Mouse (Mus musculus) forebrain, embryonic 11.5 days (tissue): ENCODE data around the gene Cacna1d. TPM values are rescaled to one million over a fixed set of nuclear protein-coding genes. Genes with fewer than 3 reads are reported as not detected.
A peak's percentile ranks its signal among the peaks of the same experiment; 100 is the strongest.

ENCODE experiments used
- ATAC-seq: fragments of 200-750 bp; cut with Nextera tagmentation; replicated peaks from 2 replicates; pipeline ENCODE4 v1.8.0; 2017; ENCODE audit warnings: moderate TSS enrichment; ENCODE audit not compliant: low FRiP score
- DNase-seq: peaks from one replicate; pipeline ENCODE4 v3.0.0-alpha.2; 2017; ENCODE audit warnings: low spot score
- H3K27ac ChIP-seq: fragments of 300-500 bp; sonication (generic); 2 replicates; pipeline ENCODE4 v1.5.1; 2014; ENCODE audit warnings: low read depth, low read length
- H3K27me3 ChIP-seq: fragments of 300-500 bp; sonication (generic); 2 replicates; pipeline ENCODE4 v1.6.1; 2014; ENCODE audit warnings: mild to moderate bottlenecking, low read length, mixed read lengths; ENCODE audit not compliant: control insufficient read depth, insufficient read depth
- H3K36me3 ChIP-seq: fragments of 300-500 bp; sonication (generic); 2 replicates; pipeline ENCODE4 v1.6.1; 2014; ENCODE audit warnings: mild to moderate bottlenecking, low read length, moderate library complexity, mixed read lengths; ENCODE audit not compliant: control insufficient read depth, insufficient read depth
- H3K4me1 ChIP-seq: fragments of 300-500 bp; sonication (generic); replicated peaks from 2 replicates; pipeline ENCODE4 v1.6.1; 2014; ENCODE audit warnings: low read length, mixed read lengths; ENCODE audit not compliant: control insufficient read depth, insufficient read depth
- H3K4me2 ChIP-seq: fragments of 300-500 bp; sonication (generic); 2 replicates; pipeline ENCODE4 v1.6.1; 2014; ENCODE audit warnings: low read depth, mild to moderate bottlenecking, low read length, moderate library complexity, mixed read lengths; ENCODE audit not compliant: severe bottlenecking
- H3K4me3 ChIP-seq: fragments of 300-500 bp; sonication (generic); 2 replicates; pipeline ENCODE4 v1.5.1; 2014; ENCODE audit warnings: low read depth, low read length
- H3K9ac ChIP-seq: fragments of 300-500 bp; sonication (generic); 2 replicates; pipeline ENCODE4 v1.6.1; 2014; ENCODE audit warnings: low read length
- H3K9me3 ChIP-seq: fragments of 300-500 bp; sonication (generic); 2 replicates; pipeline ENCODE4 v1.6.1; 2016; ENCODE audit warnings: low read length, mixed read lengths; ENCODE audit not compliant: control insufficient read depth
- WGBS: fragments of 180-500 bp; shearing (Covaris S2); extraction: QIAGEN DNeasy Blood & Tissue Kit; methylation state at CpG from one replicate; pipeline ENCODE4 v1.1.7; 2014; 5-methylcytosine and 5-hydroxymethylcytosine counted together
- polyA plus RNA-seq: library from polyadenylated mRNA; unstranded; fragments of >200 nt; fragmentation: Nextera tagmentation; extraction: Ambion mirVana; gene quantifications from 2 replicates; pipeline ENCODE4 v1.2.1, GENCODE M21; 2014

Gene Cacna1d
- polyA plus RNA-seq, 1 experiment from 2014 or later, result 1.8 TPM

GRCm38 (mm10) chr14:30344948-30345865 is 146.0 kb downstream of the Cacna1d start:
- Histone ChIP-seq H3K4me2 (no peak overlapping the region), H3K27me3 (no peaks in the 10 kb centered on the region; the same call in 1 of the 2 replicates), H3K4me3 (no peak overlapping the region), H3K9ac (no peak overlapping the region), H3K9me3 (no peaks in the 10 kb centered on the region), H3K4me1 (no peaks in the 10 kb centered on the region), H3K27ac (no peak overlapping the region), H3K36me3 (no peaks in the 10 kb centered on the region)
- WGBS, result 87% methylated on average over 8 of the region's 8 CpGs
- DNase-seq, result no peak
- no peak for ATAC-seq

- Histone ChIP-seq H3K36me3 (no peaks in the 10 kb centered on the region), H3K4me3 (no peak overlapping the region), H3K4me2 (no peak overlapping the region), H3K4me1 (no peaks in the 10 kb centered on the region), H3K27ac (no peak overlapping the region), H3K27me3 (no peaks in the 10 kb centered on the region), H3K9ac (no peak overlapping the region), H3K9me3 (no peaks in the 10 kb centered on the region)
- 90% methylated on average over 7 of the region's 7 CpGs for WGBS
- no peak for ATAC-seq
- DNase-seq, result peak; percentile 34
Observed at GRCm38 (mm10) chr14:30343740-30344139, 147.5 kb downstream of the Cacna1d start.

- WGBS, result 90% methylated on average over 12 of the region's 12 CpGs
- Histone ChIP-seq H3K9ac (no peak overlapping the region), H3K4me2 (no peak overlapping the region), H3K4me1 (no peaks in the 10 kb centered on the region), H3K4me3 (no peak overlapping the region), H3K36me3 (no peaks in the 10 kb centered on the region), H3K27me3 (no peaks in the 10 kb centered on the region), H3K27ac (no peak overlapping the region), H3K9me3 (no peaks in the 10 kb centered on the region)
- DNase-seq (no peak), ATAC-seq (no peak)
Observed at GRCm38 (mm10) chr14:30341825-30342590, 149.2 kb downstream of the Cacna1d start.

GRCm38 (mm10) chr14:30340140-30340539 is 151.1 kb downstream of the Cacna1d start:
- DNase-seq, result no peak
- Histone ChIP-seq H3K4me1 (no peaks in the 10 kb centered on the region), H3K4me2 (no peak overlapping the region), H3K9ac (no peak overlapping the region), H3K27me3 (no peaks in the 10 kb centered on the region), H3K36me3 (no peaks in the 10 kb centered on the region), H3K9me3 (no peaks in the 10 kb centered on the region), H3K4me3 (no peak overlapping the region), H3K27ac (no peak overlapping the region)
- no peak for ATAC-seq
- 56% methylated on average over 3 of the region's 3 CpGs for WGBS

GRCm38 (mm10) chr14:30331856-30332255 is 159.4 kb downstream of the Cacna1d start:
- ATAC-seq, result no peak

GRCm38 (mm10) chr14:30330416-30331181 is 160.7 kb downstream of the Cacna1d start:
- DNase-seq, result peak; percentile 37
- H3K4me1 ChIP-seq, result no peaks in the 10 kb centered on the region

More at GRCm38 (mm10) chr14:30331856-30332255, 159.4 kb downstream of the Cacna1d start:
- H3K9ac ChIP-seq, result no peak overlapping the region
- H3K4me1 ChIP-seq, result no peaks in the 10 kb centered on the region
- H3K27ac ChIP-seq, result no peak overlapping the region
- 83% methylated on average over 1 of the region's 1 CpGs for WGBS
- no peak overlapping the region for H3K4me2 ChIP-seq
- DNase-seq, result peak; percentile 20
- H3K9me3 ChIP-seq, result no peaks in the 10 kb centered on the region
- no peaks in the 10 kb centered on the region for H3K27me3 ChIP-seq
- no peaks in the 10 kb centered on the region for H3K36me3 ChIP-seq
- H3K4me3 ChIP-seq, result no peak overlapping the region

GRCm38 (mm10) chr14:30329109-30329508 is 162.1 kb downstream of the Cacna1d start:
- 89% methylated on average over 11 of the region's 11 CpGs for WGBS
- Histone ChIP-seq H3K27me3 (no peaks in the 10 kb centered on the region), H3K36me3 (no peaks in the 10 kb centered on the region), H3K4me2 (no peak overlapping the region), H3K4me1 (no peaks in the 10 kb centered on the region), H3K9me3 (no peaks in the 10 kb centered on the region), H3K27ac (no peak overlapping the region), H3K4me3 (no peak overlapping the region), H3K9ac (no peak overlapping the region)
- DNase-seq, result peak; percentile 35
- ATAC-seq, result no peak

More at GRCm38 (mm10) chr14:30330416-30331181, 160.7 kb downstream of the Cacna1d start:
- Histone ChIP-seq H3K4me2 (no peak overlapping the region), H3K36me3 (no peaks in the 10 kb centered on the region), H3K27ac (no peak overlapping the region), H3K9me3 (no peaks in the 10 kb centered on the region), H3K9ac (no peak overlapping the region), H3K4me3 (no peak overlapping the region), H3K27me3 (no peaks in the 10 kb centered on the region)
- no peak for ATAC-seq
- 85% methylated on average over 17 of the region's 17 CpGs for WGBS

- H3K9me3 ChIP-seq, result no peaks in the 10 kb centered on the region
- H3K27me3 ChIP-seq, result no peaks in the 10 kb centered on the region
- ATAC-seq (no peak), DNase-seq (no peak)
- no peak overlapping the region for H3K9ac ChIP-seq
- 48% methylated on average over 7 of the region's 7 CpGs for WGBS
- no peaks in the 10 kb centered on the region for H3K4me1 ChIP-seq
- H3K36me3 ChIP-seq, result no peaks in the 10 kb centered on the region
- H3K27ac ChIP-seq, result no peak overlapping the region
- no peak overlapping the region for H3K4me3 ChIP-seq
- no peak overlapping the region for H3K4me2 ChIP-seq
Observed at GRCm38 (mm10) chr14:30327452-30327851, 163.8 kb downstream of the Cacna1d start.
